Mouse (Mus musculus): Measurements from ENCODE around the gene Adk. TPM values are rescaled to one million over a fixed set of nuclear protein-coding genes. Genes with fewer than 3 reads are reported as not detected.

The Adk gene
- polyA plus RNA-seq, 1 experiment = 54.0 TPM

DNA sequence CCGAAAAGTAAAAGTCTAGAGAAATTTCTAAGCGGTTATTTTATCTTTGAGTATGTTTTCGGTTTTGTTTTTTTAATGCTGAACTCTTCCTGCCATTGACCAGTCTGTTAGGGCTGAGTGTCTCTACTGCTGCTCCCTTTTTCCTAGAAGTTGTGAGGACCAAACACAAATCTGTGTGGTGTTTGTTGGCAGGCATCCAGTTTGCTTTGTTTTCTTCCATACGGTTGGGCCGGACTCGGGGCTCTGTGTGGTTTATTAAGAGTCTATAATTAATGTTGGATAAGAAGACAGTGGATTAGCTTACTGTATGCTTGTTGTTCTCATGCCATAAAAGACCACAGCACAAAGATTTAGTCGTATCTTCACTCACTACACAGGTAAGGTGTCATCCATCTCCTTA lies 233.9 kb downstream of the Adk start:
- no peak for DNase-seq
- no peak for TF ChIP-seq CTCF (IDR thresholded peaks at IDR 0.05; ENCODE audit: insufficient read depth, low read length)
- no peak for TF ChIP-seq POLR2A (IDR thresholded peaks at IDR 0.05; ENCODE audit: borderline replicate concordance, extremely low read depth, low read depth, low read length)
- Histone ChIP-seq H3K4me3 (replicated peaks; ENCODE audit: extremely low read depth, low read depth, low read length) (no peak overlapping the region), H3K4me1 (ENCODE audit: control insufficient read depth, insufficient read depth, low read length) (no peaks in the 10 kb centered on the region; the same call in 1 of the 2 replicates)
- 69% methylated on average over 7 of the region's 7 CpGs for WGBS

DNA sequence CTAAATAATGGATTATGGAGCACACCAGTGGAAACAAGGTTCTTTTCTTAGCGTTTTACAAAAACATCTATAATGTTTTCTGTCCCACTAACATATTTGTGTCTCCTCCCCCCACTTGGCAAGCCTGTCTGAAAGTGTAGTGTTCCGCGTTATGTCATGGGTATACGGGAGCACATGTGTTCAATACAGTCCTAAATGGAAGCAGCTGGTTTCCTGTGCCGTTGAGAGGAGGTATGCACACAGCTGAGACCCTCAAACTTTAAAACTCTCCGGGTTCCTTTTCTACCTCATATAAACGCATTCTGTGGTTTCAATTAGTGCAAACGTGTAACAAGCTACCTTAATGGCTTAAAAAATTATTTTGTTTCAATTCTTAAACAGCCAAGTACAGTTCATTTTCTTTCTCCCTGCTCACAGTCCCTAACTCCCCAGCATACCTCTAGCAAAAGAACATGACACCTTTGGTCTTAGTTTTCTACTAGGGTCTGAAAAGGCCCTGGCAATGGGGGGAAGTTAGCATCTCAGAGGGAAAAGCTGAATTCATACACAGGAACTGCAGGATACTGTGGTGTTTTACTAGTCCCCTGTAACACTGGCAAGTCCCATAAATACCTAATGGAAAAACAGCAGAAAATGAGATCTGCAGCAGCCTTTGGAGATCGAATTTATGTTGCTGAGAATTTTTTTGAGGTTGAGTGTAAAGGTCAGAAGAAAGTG lies 235.5 kb downstream of the Adk start:
- DNase-seq = no peak
- H3K4me1 ChIP-seq (ENCODE audit: control insufficient read depth, insufficient read depth, low read length) = no peaks in the 10 kb centered on the region; the same call in 1 of the 2 replicates
- WGBS = 73% methylated on average over 9 of the region's 9 CpGs
- TF ChIP-seq POLR2A (IDR thresholded peaks at IDR 0.05; ENCODE audit: borderline replicate concordance, extremely low read depth, low read depth, low read length) (no peak), CTCF (IDR thresholded peaks at IDR 0.05; ENCODE audit: insufficient read depth, low read length) (no peak)
- H3K4me3 ChIP-seq (replicated peaks; ENCODE audit: extremely low read depth, low read depth, low read length) = no peak overlapping the region

DNA sequence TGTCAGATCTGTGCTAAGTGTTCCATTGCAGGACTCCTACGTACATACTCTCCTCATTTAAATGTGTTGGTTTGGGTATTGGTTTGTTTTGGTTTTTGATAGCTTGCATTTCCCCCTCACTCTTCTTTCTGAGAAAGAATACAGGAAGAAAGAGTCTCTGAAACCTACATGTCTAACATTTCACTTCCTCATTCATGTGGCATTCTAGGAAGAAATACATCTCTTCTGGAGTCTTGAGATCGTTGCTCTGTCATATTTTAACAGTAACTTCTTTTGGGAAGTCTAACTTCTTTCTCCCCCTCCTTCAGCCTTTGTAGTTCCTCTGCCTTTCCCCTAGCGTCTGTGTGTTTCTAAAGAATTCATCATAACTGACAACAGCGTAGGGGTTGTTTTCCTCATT lies 247.4 kb downstream of the Adk start:
- no peaks in the 10 kb centered on the region for H3K4me1 ChIP-seq (ENCODE audit: control insufficient read depth, insufficient read depth, low read length)
- H3K4me3 ChIP-seq (replicated peaks; ENCODE audit: extremely low read depth, low read depth, low read length) = no peak overlapping the region
- no peak for TF ChIP-seq POLR2A (IDR thresholded peaks at IDR 0.05; ENCODE audit: borderline replicate concordance, extremely low read depth, low read depth, low read length)
- no peak for TF ChIP-seq CTCF (IDR thresholded peaks at IDR 0.05; ENCODE audit: insufficient read depth, low read length)
- WGBS = 75% methylated on average over 4 of the region's 4 CpGs
- no peak for DNase-seq

DNA sequence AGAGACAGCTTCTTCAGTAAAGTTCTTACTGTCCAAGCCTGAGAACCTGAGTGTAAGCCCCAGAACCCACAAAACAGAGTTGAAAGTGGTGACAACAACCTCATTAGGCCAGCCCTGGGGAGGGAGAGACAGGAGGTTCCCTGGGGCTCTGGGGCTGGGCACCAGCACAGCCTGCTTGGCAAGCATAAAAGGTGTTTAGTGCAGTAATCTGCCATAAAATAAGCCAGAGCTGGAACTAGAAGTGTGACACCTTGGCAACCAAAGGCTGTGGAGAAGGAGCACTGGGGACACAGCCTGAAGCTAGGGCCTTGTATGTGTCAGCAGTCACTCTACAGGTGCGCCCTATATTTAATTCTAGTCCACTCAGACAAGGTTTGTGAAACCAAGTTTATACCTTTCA lies 252.4 kb downstream of the Adk start:
- no peak for TF ChIP-seq POLR2A (IDR thresholded peaks at IDR 0.05; ENCODE audit: borderline replicate concordance, extremely low read depth, low read depth, low read length)
- no peak for TF ChIP-seq CTCF (IDR thresholded peaks at IDR 0.05; ENCODE audit: insufficient read depth, low read length)
- no peak for DNase-seq

DNA sequence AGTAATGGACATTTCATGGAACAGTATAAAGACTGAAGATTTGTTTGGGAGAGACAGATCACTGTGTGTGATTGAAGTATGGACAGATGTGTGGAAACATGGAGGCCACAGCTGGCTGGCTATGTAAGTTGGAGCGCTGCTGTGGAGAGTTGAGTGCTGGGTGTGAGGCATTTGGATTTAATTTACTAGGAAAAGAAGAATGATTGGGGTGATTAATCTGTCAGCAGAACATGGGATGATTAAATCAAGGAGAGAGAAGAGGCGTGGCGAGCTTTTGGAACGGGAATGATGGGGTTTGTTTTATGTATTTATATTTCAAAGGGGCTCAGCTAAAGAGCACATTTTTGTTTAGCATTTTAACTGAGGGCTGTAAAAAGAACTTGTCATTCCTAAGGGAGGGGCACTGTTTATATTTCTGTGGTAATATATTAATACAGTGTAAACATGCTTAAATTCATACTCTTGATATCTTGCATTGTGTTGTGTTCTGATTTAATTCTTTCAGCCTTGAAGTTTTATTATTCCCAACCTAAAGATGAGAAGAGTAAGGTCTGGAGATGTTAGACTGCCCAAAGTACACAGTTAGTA lies 256.1 kb downstream of the Adk start:
- H3K4me3 ChIP-seq (replicated peaks; ENCODE audit: extremely low read depth, low read depth, low read length) = no peak overlapping the region
- TF ChIP-seq CTCF (IDR thresholded peaks at IDR 0.05; ENCODE audit: insufficient read depth, low read length) (no peak), POLR2A (IDR thresholded peaks at IDR 0.05; ENCODE audit: borderline replicate concordance, extremely low read depth, low read depth, low read length) (no peak)
- peaks cover 4% of the 10 kb centered on the region; the same call in 1 of the 2 replicates for H3K4me1 ChIP-seq (ENCODE audit: control insufficient read depth, insufficient read depth, low read length)
- no peak for DNase-seq
- WGBS = 44% methylated on average over 4 of the region's 4 CpGs

More for the DNA sequence above, 252.4 kb downstream of the Adk start:
- Histone ChIP-seq H3K4me1 (ENCODE audit: control insufficient read depth, insufficient read depth, low read length) (peaks cover 4% of the 10 kb centered on the region; the same call in 1 of the 2 replicates), H3K4me3 (replicated peaks; ENCODE audit: extremely low read depth, low read depth, low read length) (no peak overlapping the region)
- 94% methylated on average over 1 of the region's 1 CpGs for WGBS

DNA sequence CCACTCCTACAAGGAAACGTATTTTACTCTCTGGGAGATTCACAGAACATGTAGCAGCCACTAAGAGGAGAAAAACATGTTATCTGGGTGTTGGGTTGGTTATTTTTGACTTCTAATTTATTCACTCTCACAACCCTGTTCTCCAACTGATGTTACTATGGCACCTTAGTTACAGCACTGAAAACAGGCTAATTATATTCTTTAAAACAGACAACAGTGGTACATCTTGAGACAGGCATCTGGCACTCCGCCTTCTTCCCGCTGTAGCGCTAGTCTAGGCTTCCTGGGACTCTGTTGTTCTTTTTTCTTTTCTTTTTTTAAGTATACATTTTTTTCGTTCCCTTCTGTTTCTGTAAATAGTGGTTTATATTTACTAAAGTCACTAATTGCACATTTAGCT lies 258.2 kb downstream of the Adk start:
- H3K4me3 ChIP-seq (replicated peaks; ENCODE audit: extremely low read depth, low read depth, low read length) = no peak overlapping the region
- H3K4me1 ChIP-seq (ENCODE audit: control insufficient read depth, insufficient read depth, low read length) = peaks cover 4% of the 10 kb centered on the region; the same call in 1 of the 2 replicates
- TF ChIP-seq POLR2A (IDR thresholded peaks at IDR 0.05; ENCODE audit: borderline replicate concordance, extremely low read depth, low read depth, low read length) (no peak), CTCF (IDR thresholded peaks at IDR 0.05; ENCODE audit: insufficient read depth, low read length) (no peak)
- DNase-seq = no peak
- WGBS = 85% methylated on average over 5 of the region's 5 CpGs

DNA sequence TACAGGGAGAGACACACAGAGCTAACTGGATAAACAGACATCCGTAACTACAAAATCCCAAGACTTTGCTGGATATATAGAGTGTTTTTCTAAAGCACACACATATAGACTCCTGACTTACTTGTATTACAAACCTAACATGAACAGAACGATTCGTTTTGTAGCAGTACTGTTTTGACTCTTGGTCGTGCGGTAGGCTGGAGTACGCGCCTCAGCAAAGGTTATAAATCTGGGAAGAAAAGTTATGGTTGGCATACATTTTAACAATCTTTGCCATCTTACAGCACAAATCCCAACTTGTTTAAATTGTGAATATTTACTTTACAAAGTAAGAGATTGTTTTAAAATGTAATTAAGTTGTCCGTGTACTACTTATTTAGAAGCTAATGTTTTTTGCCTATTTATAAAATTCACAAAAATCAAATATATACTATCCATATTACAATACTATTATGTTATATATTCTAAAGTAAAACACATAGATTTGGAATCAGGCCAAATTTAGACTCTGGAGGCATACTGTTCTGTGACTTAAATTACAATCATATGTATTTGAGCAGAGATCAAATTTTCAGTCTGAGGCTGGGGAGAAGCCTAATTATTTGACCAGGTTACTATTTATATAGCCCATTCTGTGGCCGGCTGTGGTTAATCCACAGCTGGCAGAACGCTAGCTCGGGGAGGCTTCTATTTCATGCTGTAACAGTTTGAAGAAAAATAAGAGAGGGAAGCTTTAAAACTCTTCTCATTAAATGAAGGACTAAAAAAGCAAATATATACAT lies 261.4 kb downstream of the Adk start:
- TF ChIP-seq CTCF (IDR thresholded peaks at IDR 0.05; ENCODE audit: insufficient read depth, low read length) (no peak), POLR2A (IDR thresholded peaks at IDR 0.05; ENCODE audit: borderline replicate concordance, extremely low read depth, low read depth, low read length) (no peak)
- no peaks in the 10 kb centered on the region for H3K4me1 ChIP-seq (ENCODE audit: control insufficient read depth, insufficient read depth, low read length)
- WGBS = 85% methylated on average over 11 of the region's 11 CpGs
- no peak for DNase-seq
- no peak overlapping the region for H3K4me3 ChIP-seq (replicated peaks; ENCODE audit: extremely low read depth, low read depth, low read length)

DNA sequence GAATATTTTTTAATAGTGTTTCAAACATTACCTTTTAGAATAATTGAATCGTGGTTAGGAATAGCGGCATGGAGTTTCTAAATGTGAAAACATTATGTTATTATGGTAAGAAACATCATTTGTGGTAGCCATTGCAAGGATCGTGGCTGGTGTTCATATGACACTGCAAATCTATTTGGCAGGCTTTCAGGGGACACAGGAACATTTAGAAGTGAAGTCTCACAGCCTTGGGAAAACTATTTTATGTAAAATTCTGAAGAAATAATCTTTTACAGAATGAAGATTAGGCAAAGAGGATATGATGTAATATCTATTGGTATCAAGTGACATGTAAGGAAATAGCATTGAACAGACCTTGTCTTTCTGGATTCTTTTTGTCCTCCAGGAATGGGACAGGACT lies 262.1 kb downstream of the Adk start:
- no peak for DNase-seq
- 73% methylated on average over 3 of the region's 3 CpGs for WGBS
- H3K4me1 ChIP-seq (ENCODE audit: control insufficient read depth, insufficient read depth, low read length) = no peaks in the 10 kb centered on the region
- no peak overlapping the region for H3K4me3 ChIP-seq (replicated peaks; ENCODE audit: extremely low read depth, low read depth, low read length)
- no peak for TF ChIP-seq CTCF (IDR thresholded peaks at IDR 0.05; ENCODE audit: insufficient read depth, low read length)
- TF ChIP-seq POLR2A (IDR thresholded peaks at IDR 0.05; ENCODE audit: borderline replicate concordance, extremely low read depth, low read depth, low read length) = no peak

DNA sequence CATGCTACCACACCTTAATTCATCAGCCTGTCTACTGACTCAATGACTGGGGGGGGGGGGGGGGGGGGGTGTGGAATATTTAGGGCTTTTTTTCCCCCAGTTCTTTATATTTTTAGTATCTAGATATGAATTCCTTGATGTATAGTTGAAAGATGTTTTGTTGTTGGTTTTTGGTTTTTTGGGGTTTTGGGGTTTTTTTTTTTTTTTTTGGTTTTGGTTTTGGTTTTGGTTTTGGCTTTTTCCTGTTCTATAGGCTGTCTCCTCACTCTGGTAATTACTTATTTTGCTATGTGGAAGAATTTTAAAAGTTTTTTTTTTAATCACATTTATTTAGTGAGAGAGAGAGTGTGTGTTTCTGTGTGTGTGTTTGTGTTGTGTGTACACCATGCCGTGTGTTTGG lies 282.5 kb downstream of the Adk start:
- no peaks in the 10 kb centered on the region for H3K4me1 ChIP-seq (ENCODE audit: control insufficient read depth, insufficient read depth, low read length)
- no peak for DNase-seq
- WGBS = 77% methylated on average over 1 of the region's 1 CpGs
- TF ChIP-seq CTCF (IDR thresholded peaks at IDR 0.05; ENCODE audit: insufficient read depth, low read length) (no peak), POLR2A (IDR thresholded peaks at IDR 0.05; ENCODE audit: borderline replicate concordance, extremely low read depth, low read depth, low read length) (no peak)
- no peak overlapping the region for H3K4me3 ChIP-seq (replicated peaks; ENCODE audit: extremely low read depth, low read depth, low read length)

Measured in lung, adult 2 months (tissue).